Mouse (Mus musculus) heart, postnatal 10 days (tissue): Measurements from ENCODE around the gene Dync1h1. TPM values are rescaled to one million over a fixed set of nuclear protein-coding genes. Genes with fewer than 3 reads are reported as not detected.
"Not testable (repeated sequence)": the region's sequence is repeated elsewhere in the genome, so short reads cannot be mapped to it uniquely, and the experiment has no call there.

Source experiments
- DNase-seq, 2 experiments: peaks; one replicate each; pipeline ENCODE4 v3.0.0; 2021
- intact Hi-C: fragments of 180-260 bp; cut with DNase I; formaldehyde crosslinking; loops from one replicate; pipeline ENCODE4 v1.15.1; 2025
- total RNA-seq, 2 experiments: library from RNA; stranded (reverse); gene quantifications; 2 replicates each; pipeline ENCODE4 v1.2.3; 2021

The Dync1h1 gene
- total RNA-seq, 2 experiments from 2014 or later: 162 to 183 TPM

DNA sequence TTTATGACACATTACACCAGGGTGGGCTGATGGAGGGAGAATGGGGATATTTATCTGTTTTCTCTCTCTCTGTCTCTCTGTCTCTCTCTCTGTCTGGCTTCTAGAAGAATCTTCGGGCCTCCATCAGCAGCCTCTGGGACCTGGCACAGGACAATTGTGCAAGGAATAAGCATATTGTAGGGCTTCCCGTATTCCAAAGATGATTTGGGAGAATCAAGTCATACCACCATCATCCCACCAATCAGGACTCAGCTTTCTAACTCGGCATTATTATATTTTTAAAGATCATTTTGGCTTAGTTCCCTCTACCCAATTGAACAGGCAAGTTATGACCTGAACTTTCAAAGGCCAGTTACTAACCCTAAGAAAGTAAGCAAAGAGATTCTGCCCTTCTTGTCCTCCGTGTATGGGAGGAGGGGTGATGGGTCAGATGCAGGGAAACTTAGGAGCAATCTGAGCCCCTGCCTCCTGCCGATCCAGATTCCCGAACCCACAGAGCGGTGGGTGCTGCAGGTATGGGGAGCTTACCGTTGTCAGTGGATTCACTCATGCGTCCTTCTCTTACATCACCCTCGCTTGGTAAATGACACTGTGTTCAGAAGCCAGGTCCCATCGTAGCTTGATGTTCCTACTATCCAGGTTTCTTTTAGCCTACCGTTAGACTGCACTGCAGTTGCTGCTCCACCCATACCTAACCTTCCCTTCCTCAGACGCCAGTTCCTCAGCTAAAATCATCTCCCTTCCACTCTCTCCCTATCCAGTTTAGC is 844 bp upstream of the Dync1h1 start:
- DNase-seq: no peak
- intact Hi-C loops: no loop called here

DNA sequence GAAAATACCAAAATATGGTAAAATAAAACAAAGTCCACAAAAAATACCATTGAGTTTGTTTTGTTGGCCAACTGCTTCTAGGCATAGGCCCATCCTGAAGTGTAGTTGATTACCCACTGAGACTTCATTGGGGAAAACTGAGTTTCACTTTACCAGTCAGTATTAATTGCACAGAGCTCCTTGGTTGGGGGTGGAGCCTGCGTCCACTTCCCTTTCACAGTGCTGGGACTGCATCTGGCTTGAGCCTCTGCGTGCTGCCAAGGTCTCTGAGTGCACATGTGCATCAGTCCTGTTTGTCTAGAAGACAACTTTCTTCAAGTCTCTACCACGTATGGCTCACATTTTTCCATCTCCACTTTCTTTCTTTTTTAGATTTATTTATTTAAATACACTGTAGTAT is 4.9 kb downstream of the Dync1h1 start:
- DNase-seq: no peak
- intact Hi-C loops: no loop called here

DNA sequence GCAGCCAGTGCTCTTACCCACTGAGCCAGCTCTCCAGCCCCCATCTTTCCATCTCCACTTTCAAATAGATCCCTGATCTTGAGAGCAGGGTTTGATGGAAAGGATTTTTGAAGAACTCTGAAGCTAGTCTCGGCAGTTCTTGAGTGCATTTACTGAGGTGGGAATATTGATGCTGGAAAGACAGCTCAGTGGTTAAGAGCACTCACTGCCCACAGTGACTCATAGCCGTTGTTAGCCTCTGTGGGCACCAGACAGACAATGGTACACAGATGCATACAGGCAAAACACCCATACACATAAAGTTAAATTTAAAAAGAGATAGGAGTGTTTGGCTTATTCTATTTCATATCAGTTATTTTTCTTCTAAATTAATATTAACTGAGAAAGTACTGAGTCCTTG is 5.4 kb downstream of the Dync1h1 start:
- DNase-seq: no peak
- intact Hi-C loops: no loop called here

DNA sequence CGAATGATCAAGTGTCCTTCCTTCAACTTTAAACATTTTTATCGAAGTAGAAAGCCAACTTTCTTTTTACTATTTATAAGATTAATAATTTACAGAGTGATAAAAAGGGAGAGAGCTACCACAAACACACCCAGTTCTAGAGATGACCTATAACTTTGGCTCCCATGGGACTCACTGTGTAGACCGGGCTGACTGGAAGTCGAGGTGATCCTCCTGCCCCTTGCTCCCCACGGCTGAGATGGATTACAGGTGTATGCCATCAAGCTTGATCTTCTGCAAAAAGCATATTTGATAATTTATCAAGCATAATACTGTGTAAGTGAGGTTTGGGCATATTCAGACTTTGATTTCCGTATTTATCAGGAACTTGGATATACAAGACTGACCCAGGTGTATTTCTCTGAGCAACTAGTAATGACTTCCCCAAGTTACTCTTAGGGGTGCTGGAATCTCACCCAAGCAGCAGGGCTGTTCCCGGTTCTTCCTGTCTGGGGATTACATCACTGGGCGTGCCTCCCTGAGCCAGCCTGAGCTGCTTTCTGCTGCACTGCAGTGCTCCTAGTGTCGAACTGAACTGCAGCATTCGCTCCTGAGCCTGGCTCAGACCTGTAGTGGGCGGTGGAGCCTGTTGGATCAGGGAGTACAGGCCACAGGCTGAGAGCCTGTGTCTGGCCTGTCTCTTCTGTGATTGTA is 7.4 kb downstream of the Dync1h1 start:
- DNase-seq: peak; percentile 81
- intact Hi-C loops: no loop called here

DNA sequence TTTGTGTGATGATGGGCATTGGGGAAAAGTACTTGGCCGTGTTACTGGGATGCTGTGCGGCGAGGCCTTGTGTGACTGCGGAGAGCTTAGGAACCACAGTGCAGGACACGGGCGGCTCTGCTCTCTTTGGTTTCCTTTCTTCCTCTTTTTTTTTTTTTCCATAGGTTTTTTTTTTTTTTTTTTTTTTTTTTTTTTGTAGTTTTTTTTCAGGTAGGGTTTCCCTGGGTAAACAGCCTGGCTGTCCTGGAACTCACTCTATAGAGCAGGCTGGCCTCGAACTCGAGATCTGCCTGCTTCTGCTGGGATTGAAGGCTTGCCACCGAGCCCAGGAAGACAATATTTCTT is 7.9 kb downstream of the Dync1h1 start:
- DNase-seq: no peak
- intact Hi-C loops: no loop called here

DNA sequence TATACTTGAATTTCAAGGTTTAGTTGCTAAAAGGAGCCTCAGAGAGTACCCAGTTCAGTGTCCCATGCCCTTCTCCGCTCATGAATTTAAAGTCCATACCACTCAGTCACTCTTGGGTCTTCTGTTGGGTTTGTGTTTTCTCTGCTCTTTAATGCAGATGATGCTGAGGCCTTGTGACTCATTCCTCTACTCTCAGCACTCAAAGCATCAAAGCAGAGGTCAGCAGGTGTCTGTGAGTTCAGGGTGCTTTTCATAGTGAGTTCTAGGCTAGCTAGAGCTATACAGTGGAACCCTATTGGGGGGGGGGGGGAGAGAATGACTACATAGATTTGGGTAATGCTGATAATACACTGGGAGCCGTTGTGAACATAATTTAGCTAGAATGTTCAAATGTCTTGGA is 9.5 kb downstream of the Dync1h1 start:
- intact Hi-C loops: no loop called here

DNA sequence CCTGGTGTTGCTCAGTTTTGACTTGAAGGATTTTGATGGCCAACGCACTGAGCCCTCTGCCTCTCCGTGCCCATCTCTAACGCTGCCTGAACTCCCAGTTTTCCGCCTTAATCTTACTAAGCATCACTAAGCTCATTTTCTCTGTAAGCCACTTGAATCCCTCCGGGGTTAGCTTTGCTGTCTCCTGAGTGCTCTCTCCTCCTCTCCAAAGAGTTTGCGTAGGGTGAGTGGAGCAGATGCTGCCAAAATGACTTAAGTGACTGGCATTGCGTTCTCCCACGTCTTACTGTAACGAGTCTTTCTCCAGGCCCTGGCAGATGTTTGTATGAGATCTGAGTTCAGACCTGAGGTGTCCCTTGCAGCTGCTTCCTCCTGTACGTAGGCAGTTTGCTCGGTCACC is 28.8 kb downstream of the Dync1h1 start:
- DNase-seq: no peak
- intact Hi-C loops: no loop called here

More for the DNA sequence above, 9.5 kb downstream of the Dync1h1 start:
- no peak for DNase-seq

DNA sequence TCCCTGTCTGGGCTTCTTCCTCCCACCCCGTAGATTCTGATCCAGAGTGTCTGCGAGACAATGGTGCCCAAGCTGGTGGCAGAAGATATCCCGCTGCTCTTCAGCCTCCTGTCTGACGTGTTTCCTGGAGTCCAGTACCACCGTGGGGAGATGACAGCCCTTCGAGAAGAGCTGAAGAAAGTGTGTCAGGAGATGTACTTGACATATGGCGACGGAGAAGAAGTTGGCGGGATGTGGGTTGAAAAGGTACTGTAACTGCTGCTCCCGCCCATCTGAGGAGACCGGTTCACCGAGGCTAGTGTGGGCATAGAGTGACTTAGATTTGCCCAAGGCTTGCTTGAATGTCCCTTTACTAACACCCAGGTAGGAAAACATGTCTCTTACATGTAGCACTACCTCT is 35.0 kb downstream of the Dync1h1 start:
- intact Hi-C loops: no loop called here
- no peak for DNase-seq

DNA sequence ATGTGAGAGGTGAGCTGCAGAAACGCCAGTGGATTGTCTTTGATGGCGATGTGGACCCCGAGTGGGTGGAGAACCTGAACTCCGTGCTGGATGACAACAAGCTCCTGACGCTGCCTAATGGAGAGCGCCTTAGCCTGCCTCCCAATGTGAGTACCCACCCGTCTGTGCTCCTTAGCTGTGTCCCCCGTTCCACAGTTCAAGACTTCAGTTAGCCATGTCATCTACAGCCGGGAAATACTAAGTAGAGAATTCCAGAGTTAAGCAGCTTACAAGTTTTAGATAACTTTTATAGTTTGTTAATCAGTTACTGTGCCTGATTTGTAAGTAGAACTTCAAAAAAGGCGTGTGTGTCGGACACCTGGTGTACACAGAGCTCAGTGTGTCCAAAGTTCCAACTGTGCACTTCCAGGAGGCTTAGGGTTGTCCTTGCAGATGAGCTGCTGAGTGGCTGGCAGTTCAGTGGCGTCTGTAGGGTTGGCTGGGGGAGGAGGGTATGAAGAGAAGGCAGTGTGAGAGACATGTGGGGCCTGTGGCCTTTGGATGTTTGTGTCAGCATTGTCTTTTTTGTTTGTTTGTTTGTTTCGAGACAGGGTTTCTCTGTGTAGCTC is 36.4 kb downstream of the Dync1h1 start:
- intact Hi-C loops: no loop called here
- no peak for DNase-seq

DNA sequence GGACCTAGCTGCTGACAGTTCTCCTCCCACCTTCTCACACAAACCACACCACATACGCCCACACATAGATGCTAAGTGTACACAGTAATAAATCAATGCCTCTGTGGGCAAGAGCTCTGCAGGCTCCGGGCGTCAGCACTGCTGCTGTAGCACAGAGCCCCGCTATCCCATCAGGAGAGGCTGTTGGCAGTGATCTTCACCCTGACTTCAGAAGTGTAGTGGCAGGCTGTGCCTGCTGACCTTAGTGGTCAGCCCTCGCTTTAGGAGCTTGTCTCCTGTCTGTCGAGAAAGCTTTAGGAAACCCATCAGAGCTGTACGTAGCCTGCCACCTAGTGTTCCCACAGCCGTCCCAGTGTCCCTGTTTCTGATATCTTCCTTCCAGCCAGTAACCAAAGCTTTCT is 49.0 kb downstream of the Dync1h1 start:
- intact Hi-C loops: no loop called here
- DNase-seq: no peak

DNA sequence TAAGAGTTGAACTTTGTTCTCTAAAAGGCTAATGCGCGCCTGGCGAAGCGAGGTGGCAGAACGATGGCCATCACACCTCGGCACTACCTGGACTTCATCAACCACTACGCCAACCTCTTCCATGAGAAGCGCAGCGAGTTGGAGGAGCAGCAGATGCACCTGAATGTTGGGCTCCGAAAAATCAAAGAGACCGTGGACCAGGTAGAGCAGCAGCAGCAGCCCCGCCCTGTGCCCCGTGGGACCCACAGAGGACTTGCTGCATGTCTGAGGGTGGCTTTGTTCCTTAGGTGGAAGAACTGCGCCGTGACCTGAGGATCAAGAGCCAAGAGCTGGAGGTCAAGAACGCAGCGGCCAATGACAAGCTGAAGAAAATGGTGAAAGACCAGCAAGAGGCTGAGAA is 50.2 kb downstream of the Dync1h1 start:
- intact Hi-C loops: no loop called here
- DNase-seq: no peak

DNA sequence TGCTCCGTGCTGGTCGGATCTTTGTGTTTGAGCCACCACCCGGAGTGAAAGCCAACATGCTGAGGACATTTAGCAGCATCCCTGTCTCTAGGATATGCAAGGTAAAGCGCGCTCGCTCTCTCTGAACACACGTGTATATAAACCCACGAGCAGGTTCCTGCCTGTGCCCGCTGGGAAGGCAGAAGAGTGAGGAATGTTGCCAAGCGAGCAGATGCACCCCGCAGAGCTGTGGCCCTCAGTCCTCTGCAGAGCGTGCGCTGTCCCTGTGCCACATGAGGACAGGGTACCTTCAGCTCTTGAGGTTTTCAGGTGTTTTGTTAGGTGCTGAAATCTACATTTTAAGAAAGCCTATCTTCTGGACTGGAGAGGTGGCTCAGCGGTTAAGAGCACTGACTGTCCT is 60.5 kb downstream of the Dync1h1 start:
- intact Hi-C loops: loop anchor here (5.0 to 10.0 kb wide), 2 partner anchors 39 to 183 kb away; partner anchors contain the start of gene Mok

DNA sequence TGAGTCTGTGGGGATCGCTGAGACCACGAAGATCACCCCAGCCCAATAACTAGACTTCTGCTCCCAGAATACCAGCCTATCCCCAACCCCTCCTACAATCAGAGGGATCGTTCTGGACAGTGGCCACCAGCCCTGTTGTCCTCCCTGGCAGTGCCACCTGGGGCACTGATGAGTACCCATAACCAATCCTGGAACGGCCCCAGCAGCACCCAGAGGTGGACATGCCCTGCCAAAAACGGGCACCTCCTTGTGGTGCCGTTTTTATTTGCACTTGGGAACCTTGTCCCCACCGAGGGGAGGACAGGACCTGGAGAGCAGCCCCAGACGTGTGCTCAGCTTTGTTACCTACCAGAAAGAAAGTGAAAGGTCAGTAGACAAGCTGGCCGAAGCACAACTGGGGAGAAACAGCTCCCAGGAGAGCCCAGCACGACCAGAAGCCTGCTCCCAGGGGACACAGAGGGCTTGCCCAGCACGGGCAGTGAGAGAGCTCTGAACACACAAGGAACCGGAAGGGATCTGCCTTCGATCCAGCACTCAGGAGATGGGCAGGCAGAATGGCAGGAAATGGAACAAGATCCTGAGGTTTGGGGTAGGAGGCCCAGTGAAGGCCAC is 66.3 kb downstream of the Dync1h1 start:
- intact Hi-C loops: loop anchor here (5.0 to 10.0 kb wide), 2 partner anchors 35 to 177 kb away; partner anchors contain the start of genes Hsp90aa1 and Mok
- peak; percentile 25 to 70 for DNase-seq

More for the DNA sequence above, 60.5 kb downstream of the Dync1h1 start:
- DNase-seq: no peak

DNA sequence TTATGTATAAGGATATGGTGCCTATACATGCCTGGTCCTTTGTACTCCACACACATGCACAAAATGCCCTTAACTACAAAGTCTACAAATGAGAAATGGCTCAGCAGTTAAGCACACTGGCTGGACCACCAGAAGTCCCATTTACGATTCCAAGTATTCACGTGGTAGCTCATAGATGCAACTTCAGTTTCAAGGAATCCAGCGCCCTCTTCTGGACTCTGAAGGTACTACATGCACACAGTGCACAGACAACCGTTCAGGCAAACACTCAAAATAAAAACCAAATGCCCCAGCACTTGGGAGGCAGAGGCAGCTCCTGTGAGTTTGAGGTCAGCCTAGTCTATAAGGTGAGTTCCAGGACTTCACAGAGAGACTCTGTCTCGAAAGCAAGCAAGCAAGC is 73.0 kb downstream of the Dync1h1 start:
- intact Hi-C loops: no loop called here
- peak in 1 of 2 experiments; percentile 29 for DNase-seq

DNA sequence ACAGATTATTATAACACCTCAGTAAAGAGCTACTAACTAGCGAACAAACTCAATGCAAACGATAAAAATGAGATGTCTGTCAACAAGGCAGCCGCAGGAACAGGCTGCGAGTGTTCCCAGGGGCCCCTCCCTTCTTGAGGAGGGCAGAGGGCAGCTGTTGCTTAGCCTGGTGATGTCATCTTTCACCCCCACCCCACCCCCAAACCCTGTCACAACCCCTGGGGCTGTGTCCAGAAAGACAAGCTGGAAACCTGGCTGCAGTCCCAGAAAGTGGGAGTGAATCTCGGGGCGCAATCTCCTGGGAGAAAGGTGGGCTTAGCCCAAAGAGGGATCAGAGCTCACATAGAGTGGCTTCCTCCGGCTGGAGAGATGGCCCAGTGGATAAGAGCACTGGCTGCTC is 79.9 kb downstream of the Dync1h1 start:
- peak; percentile 41 to 64 for DNase-seq
- intact Hi-C loops: no loop called here

DNA sequence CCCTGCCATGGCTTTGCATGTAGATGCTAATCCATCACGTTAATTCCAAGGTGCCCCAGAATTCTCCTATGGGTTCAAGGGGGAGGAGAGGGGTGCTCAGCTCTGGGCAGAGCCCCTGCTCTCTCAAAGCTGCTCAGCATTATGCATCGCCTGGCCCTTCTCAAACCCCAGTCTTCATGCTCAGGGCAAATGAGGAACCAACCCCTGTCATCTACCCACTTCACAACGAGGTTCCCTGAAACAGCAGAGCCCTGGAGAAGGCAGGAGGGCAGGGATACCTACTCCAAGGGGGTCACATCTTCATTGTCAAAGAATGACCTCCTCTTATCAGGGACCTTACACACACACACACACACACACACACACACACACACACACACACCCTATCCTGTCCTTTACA is 80.6 kb downstream of the Dync1h1 start:
- no peak for DNase-seq
- intact Hi-C loops: no loop called here

DNA sequence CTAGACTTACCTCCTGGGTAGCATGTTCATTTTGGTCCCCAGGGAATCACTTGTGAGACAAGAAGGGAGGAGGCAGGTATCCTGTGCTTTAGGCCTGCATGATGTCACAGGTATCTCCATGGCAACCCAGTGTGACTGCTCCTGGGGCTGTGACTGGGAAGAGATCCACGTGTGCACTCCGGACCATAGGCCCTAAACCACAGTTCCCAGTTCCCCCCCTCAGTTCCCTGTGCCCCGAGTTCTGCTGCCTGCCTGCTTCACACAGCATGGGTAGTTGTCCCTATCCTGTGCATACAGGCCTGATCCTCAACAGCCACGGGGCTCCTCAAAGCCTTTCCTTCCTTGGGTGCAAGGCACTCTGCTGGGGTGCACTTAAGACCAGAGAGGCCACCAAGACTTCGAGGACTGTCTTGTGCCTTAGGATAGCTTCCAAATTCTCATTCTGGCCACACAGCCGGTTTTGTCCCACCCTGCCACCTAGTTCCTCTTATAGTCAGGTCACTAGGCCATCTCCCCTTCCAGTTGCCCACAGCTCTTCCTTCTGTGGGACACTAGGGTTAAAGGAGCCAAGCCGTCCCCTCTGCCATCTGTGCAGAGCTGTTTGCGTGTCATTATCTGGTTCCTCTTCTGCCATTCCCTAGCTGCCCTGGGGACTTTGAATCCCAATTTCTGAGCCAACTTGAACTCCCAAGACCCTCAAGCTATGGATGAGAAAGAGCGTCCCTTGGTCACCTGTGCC is 81.5 kb downstream of the Dync1h1 start, which contains the start of gene 1700001K19Rik:
Gene 1700001K19Rik (minus strand): TSS at position 59 of the 739 bp plus-strand sequence.
- intact Hi-C loops: no loop called here
- no peak for DNase-seq

DNA sequence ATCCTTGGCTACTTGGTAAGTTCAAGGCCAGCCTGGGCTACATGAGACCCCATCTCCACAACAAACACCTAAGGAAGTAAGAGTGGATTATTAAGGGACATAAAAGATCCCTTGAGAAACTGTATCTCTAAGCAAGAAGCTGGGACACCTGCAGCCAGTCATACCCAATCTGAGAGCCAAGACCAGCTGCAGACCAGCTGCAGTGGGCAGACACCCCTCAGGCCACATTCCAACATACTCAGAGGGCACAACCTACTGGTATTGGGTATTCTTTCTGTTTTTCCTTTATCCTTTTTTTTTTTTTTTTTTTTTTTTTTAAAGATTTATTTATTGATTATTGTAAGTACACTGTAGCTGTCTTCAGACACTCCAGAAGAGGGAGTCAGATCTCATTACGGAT is 82.3 kb downstream of the Dync1h1 start:
- no peak for DNase-seq
- intact Hi-C loops: no loop called here

DNA sequence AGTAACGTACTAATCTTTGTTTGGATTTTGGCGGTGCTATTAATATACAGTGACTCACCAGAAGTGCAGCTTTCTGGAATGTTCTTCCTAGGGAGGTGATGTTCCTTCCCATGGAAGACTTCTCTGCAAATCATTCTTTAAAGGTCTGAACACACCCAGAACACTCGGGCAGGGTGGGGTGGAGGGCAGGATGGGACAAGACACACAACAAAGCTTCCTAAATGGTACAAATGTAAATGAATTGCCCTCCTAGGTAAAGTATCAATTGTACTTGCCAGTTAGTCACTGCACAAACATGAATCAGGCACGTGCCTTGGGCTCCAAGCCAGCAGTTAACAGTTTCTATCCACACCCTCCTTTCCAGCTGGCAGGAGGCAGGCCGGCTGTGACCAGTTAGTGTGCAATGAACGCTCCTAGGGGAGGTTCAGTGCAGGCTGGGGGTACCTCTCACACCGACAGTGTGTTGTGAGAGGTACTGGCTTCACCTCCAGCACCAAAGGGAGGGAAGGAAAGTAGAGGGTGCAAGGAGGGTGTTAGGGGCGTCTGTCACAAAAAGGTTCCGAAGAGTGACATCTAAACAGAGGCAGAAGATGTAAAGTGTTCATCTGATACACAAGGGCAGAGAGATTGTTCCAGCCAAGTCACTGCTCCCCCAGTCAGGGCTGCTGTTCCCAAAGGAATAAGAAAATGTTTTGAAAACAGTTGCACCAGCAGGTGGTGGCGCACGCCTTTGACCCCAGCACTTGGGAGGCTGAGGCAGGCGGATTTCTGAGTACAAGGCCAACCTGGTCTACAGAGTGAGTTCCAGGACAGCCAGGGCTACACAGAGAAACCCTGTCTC is 86.9 kb downstream of the Dync1h1 start:
- peak; percentile 86 to 89 for DNase-seq
- intact Hi-C loops: no loop called here

DNA sequence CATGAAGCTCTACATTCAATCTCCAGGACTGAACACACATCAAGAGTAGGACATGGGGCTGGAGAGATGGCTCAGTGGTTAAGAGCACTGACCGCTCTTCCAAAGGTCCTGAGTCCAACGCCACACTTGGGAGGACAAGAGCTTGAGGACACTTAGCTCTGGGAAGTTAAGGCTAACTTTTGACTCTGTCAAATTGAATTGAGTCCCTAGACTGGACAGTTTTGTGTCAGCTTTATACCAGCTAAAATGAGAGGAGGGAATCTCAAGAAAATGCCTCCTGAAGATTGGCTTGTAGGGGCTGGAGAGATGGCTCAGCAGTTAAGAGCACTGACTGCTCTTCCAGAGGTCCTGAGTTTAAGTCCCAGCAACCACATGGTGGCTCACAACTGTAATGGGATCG is 87.7 kb downstream of the Dync1h1 start:
- DNase-seq, intact Hi-C loops: not testable (repeated sequence)
